Mouse (Mus musculus) bone marrow macrophage, adult 2 months (primary cell): ENCODE data around the gene Tmem185b. TPM values are rescaled to one million over a fixed set of nuclear protein-coding genes. Genes with fewer than 3 reads are reported as not detected.

ENCODE experiments used
- H3K27ac ChIP-seq: 2 replicates; pipeline ENCODE4 v1.5.1; 2012; ENCODE audit warnings: low read depth, low read length; ENCODE audit not compliant: insufficient read depth
- H3K4me1 ChIP-seq: 2 replicates; pipeline ENCODE4 v1.6.1; 2012; ENCODE audit warnings: low read length; ENCODE audit not compliant: control insufficient read depth, insufficient read depth
- H3K4me3 ChIP-seq: 2 replicates; pipeline ENCODE4 v1.5.1; 2012; ENCODE audit warnings: mild to moderate bottlenecking, low read length, moderate library complexity; ENCODE audit not compliant: insufficient read depth
- CTCF ChIP-seq: IDR thresholded peaks from 2 replicates; pipeline ENCODE4 v1.5.1; 2012; ENCODE audit warnings: low read depth, mild to moderate bottlenecking, low read length, moderate library complexity
- POLR2A ChIP-seq: IDR thresholded peaks from 2 replicates; pipeline ENCODE4 v1.6.1; 2012; ENCODE audit warnings: mild to moderate bottlenecking, low read depth, low read length, borderline replicate concordance
- polyA plus RNA-seq: library from polyadenylated mRNA; stranded (reverse); fragments of >200 nt; gene quantifications from 2 replicates; pipeline ENCODE4 v1.2.4, GENCODE M21; 2012; ENCODE audit not compliant: missing spikeins, insufficient read depth, insufficient read length

The Tmem185b gene
- polyA plus RNA-seq = 17.3 and 20.0 TPM in 2 replicates

DNA sequence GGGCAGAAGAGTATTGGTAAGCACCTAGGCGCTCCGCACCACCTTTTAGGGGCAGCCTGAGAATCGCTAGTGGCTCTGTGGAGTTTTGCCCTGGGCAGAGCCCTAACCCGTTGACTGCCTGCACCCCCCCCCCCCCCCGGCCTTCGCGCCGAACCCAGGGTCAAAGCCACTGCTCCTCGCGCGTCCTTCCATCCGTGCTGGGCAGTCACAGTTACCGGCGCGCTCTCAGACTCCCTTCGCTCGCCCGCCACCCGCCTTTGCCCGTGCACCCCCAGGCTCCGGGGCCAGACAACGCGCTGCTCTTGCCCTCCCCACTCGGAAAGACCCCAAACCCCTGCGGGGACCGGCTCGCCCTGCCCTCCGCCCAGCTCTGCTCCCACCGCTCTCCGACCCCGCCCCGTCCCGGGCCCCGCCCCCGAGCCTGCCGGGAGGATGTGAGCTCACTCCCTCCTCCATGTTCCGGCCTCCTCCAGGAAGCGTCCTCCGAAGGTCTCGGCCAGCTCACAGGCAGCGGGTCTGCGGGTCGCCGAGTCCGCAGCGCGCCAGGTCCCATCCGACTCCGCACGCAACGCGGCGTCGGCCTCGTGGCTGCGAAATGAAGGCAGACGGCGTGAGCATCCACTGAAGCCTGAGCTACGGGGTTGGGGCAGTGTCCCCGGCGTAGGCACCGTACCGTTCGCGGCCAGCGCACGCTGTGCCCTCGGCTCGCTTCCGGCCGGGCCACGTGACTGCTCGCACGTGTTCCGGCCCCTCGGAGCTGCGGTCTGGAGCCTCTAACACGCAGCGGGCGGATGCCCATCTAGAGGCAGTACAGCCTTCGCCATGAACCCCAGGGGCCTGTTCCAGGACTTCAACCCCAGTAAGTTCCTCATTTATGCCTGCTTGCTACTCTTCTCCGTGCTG lies at the start of gene Tmem185b:
Tmem185b (plus strand) TSS at position 472 of the 903 bp plus-strand sequence.
- Histone ChIP-seq H3K4me3 (peak within 1 kb of the TSS; percentile 80), H3K27ac (peak within 1 kb of the TSS; percentile 88), H3K4me1 (peaks cover 28% of the 10 kb centered on the region)
- TF ChIP-seq POLR2A (no peak), CTCF (no peak)

DNA sequence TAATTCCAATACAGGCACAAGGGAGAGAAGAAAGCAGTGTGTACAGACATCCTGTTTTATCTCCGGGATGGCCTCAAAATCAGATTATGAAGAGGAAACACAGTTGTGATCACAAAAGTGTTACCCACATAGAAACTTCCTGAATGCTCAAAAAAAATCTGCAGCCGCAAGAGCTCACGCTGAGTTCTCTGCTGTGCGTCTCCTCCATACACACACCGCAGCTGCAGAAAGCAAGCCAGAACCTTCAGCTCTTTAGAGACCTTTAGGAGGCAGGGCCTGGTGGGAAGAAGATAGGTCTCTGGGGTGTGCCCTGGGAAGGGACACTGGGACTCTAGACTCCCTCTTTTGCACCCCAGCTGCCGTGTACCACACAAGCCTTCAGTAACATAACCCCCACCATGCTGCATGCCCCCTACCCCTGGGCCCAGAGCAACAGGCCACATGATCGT lies 49.0 kb upstream of the Tmem185b start:
- H3K4me3 ChIP-seq = no peak overlapping the region
- no peak for TF ChIP-seq CTCF
- H3K27ac ChIP-seq = no peak overlapping the region
- peaks cover 7% of the 10 kb centered on the region; the same call in 1 of the 2 replicates for H3K4me1 ChIP-seq

- H3K4me1 ChIP-seq = peaks cover 7% of the 10 kb centered on the region; the same call in 1 of the 2 replicates
- H3K4me3 ChIP-seq = no peak overlapping the region
- TF ChIP-seq CTCF (no peak), POLR2A (no peak)
- H3K27ac ChIP-seq = no peak overlapping the region
These were observed 46.3 kb upstream of the Tmem185b start for GRCm38 (mm10) chr1:119479641-119480040.

DNA sequence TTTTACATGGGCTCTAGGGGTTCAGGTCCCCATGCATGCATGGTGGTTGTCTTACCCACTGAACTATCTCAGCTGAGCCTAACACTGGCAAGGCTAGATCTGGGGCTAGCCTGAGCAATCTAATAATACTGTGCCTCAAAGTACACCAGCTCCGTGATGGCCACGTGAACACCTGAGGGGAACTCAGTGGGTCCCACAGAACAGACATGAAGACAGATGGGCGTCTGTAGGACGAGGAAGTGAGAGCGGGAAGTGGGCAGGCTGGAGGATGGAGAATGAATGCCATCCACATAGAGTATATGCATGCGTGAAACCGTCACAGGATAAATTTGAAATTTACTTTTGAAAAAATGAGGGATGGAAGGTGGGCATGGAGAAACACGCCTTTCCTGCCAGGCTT lies 45.3 kb upstream of the Tmem185b start:
- Histone ChIP-seq H3K4me3 (no peak overlapping the region), H3K4me1 (peaks cover 7% of the 10 kb centered on the region; the same call in 1 of the 2 replicates), H3K27ac (no peak overlapping the region)
- no peak for TF ChIP-seq POLR2A
- TF ChIP-seq CTCF = no peak

- Histone ChIP-seq H3K4me3 (no peak overlapping the region), H3K4me1 (peaks cover 7% of the 10 kb centered on the region; the same call in 1 of the 2 replicates), H3K27ac (no peak overlapping the region)
- TF ChIP-seq CTCF (no peak), POLR2A (no peak)
These were observed 44.6 kb upstream of the Tmem185b start for GRCm38 (mm10) chr1:119481205-119481932.

- no peak for TF ChIP-seq CTCF
- TF ChIP-seq POLR2A = no peak
- H3K4me1 ChIP-seq = peaks cover 4% of the 10 kb centered on the region; the same call in 1 of the 2 replicates
- no peak overlapping the region for H3K4me3 ChIP-seq
- H3K27ac ChIP-seq = no peak overlapping the region
These were observed 43.1 kb upstream of the Tmem185b start for GRCm38 (mm10) chr1:119482891-119483290.

DNA sequence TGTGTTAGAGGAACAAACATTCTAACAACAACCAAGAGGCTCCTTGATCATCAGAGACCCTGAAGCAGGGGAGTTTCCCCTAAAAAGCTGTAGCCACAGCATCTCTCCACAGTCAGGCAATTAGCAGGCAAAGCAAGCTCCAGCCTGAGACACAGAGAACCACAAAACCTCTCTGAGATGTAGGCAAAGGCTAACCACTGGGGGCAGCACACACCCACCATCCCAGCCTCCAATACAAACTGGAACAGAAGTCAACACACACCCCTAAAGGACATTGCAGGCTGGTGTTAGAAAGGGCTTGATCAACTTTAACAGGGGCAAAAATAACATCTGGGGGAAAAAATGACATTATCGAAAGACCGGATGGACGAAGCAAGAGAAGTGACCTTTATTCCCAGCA lies 41.5 kb upstream of the Tmem185b start:
- H3K4me1 ChIP-seq = peaks cover 8% of the 10 kb centered on the region; the same call in 1 of the 2 replicates
- TF ChIP-seq CTCF (no peak), POLR2A (no peak)

DNA sequence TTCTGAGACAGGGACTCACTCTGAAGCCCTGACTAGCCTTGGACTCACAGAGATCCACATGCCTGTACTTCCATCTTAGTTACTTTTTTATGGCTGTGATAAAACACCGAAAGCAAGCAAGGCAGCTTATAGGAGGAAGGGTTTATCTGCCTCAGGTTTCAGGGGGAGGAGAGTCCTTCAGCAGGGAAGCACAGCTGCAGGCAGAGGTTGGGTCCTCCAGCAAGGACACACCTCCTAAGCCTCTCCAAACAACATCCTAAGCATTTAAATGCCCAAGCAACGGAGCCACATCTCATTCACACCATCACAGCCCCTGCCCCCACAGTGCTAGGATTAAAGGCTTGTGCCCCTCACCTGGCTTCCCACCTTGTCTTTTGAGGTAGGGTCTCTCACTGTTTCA lies 40.1 kb upstream of the Tmem185b start:
- Histone ChIP-seq H3K27ac (no peak overlapping the region), H3K4me3 (no peak overlapping the region), H3K4me1 (peaks cover 5% of the 10 kb centered on the region)
- TF ChIP-seq CTCF (no peak), POLR2A (no peak)

More for the DNA sequence above, 41.5 kb upstream of the Tmem185b start:
- no peak overlapping the region for H3K4me3 ChIP-seq
- H3K27ac ChIP-seq = no peak overlapping the region

DNA sequence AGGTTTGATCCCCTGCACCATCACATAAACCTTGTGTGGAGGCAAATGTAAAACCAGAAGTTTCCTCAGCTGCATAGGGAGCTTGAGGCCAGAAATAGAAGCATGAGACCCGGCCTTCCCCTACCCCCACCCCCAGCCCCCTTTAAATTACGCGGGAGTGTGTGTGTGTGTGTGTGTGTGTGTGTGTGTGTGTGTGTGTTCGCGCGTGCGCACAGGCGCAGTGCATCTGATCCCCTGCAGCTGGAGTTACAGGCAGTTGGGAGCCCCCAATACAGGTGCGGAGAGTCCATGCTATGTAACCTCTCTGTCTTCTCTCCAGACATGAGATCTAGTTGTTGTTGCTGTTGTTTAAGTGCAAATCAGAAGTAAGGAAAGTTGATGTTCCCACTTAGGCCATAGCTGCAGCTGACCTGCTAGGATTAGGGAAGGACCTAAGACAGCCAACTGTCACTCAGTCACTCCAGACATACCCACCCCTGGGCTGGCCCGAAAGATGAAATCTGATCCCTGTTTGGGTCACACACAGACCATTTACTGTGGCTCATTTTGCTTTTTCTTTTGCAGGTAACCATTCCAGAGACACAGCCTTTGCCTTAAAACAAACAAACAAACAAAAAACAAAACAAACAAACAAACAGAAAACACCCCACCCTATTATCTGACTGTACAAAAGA lies 37.9 kb upstream of the Tmem185b start:
- TF ChIP-seq CTCF (no peak), POLR2A (no peak)
- Histone ChIP-seq H3K4me3 (no peak overlapping the region), H3K4me1 (peaks cover 19% of the 10 kb centered on the region), H3K27ac (no peak overlapping the region)
